Comparison of ENCODE assay signal across 13 mouse cellular contexts in the genomic region with DNA sequence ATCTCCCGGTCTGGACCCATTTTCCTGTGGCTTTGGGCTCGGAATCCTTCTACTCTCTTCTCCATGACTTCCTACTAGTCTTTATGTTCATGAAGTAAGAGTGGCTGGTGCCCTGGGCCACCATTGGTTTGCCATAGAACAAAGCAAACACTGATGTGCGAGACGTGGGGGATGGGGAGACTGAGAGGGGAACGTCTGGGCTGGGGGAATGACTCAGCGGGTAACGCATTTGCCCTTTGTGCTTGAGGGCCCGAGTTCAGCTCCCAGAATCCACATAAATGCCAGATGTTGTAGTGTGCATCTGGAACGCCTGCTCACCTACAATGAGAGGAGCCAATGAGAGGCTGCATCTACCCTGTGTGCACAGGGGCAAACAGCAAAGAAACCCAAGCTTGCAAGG. TPM values are rescaled to one million over a fixed set of nuclear protein-coding genes. Genes with fewer than 3 reads are reported as not detected.
DNase-seq lines count a peak whose midpoint lies in the region; TF ChIP-seq lines count a peak whose summit lies in the region.
"Had no signal": no experiment of that assay in that cellular context is flagged by ENCODE, and none has a peak within 500 bp of the region (broad histone marks: within the 10 kb centered on the region; RNA-seq: fewer than 3 reads in every experiment).

No protein-coding gene starts in this region.

- DNase-seq in heart, adult 2 months = no peak
- DNase-seq in heart, postnatal 14 days = no peak
- DNase-seq in CH12.LX (ENCODE audit: extremely low read depth) = no peak
- peak; percentile 47 for DNase-seq in embryo, embryonic 10 days (ENCODE audit: low spot score)
- peak; percentile 68 for DNase-seq in limb, embryonic 10.5 days (ENCODE audit: low spot score)
- no peak for DNase-seq in gastrocnemius, adult 18-20 months (ENCODE audit: low spot score)
- DNase-seq in left cerebral cortex, adult 9 months (ENCODE audit: low spot score in 2 of 2) = no peak
- no peak for DNase-seq in spleen, postnatal 4 days (ENCODE audit: low spot score in 2 of 2)
- DNase-seq: cerebellum, adult 8-10 months; lung, postnatal 36 days; right cerebral cortex, postnatal 14 days had no signal

- intact Hi-C loops in heart, adult 2 months (cut with DNase I) = no loop called here
- intact Hi-C loops in heart, postnatal 14 days (cut with DNase I) = no loop called here

- no peak for TF ChIP-seq POLR2A in heart, adult 2 months (IDR thresholded peaks at IDR 0.05; ENCODE audit: insufficient read depth, low read depth, low read length)
- TF ChIP-seq POLR2A in CH12.LX (IDR thresholded peaks at IDR 0.05; ENCODE audit: low read depth, low read length) = no peak

- H3K9me3 ChIP-seq in CH12.LX (replicated peaks; ENCODE audit: low read length) = peaks cover 3% of the 10 kb centered on the region
- no peaks in the 10 kb centered on the region for H3K9me3 ChIP-seq in limb, embryonic 10.5 days (replicated peaks)
- H3K9me3 ChIP-seq: heart, embryonic 15.5 days had no signal

- in situ Hi-C loops in CH12.LX (cut with MboI; ENCODE audit: low pct_ligation_motif_present, low pct_unique_long_range_greater_than_20kb, low sequenced_read_pairs) = no loop called here

- WGBS in heart, adult 2 months = 78% methylated on average over 9 of the region's 9 CpGs
- 34% methylated on average over 9 of the region's 9 CpGs for WGBS in limb, embryonic 10.5 days

- dilution Hi-C loops in CH12.LX (cut with MboI; ENCODE audit: extremely low pct_ligation_motif_present, extremely low pct_unique_long_range_greater_than_20kb, low sequenced_read_pairs) = no loop called here

- no peak for TF ChIP-seq EP300 in heart, adult 2 months (IDR thresholded peaks at IDR 0.05; ENCODE audit: insufficient read depth, low read depth, low read length)
- no peak for TF ChIP-seq EP300 in CH12.LX (IDR thresholded peaks at IDR 0.05; ENCODE audit: low read length)

- H3K36me3 ChIP-seq in heart, adult 2 months (ENCODE audit: control insufficient read depth, insufficient read depth, low read length) = no peaks in the 10 kb centered on the region
- no peaks in the 10 kb centered on the region for H3K36me3 ChIP-seq in CH12.LX (replicated peaks in 1 of 2; ENCODE audit: control insufficient read depth in 1 of 2, insufficient read depth in 1 of 2, low read length in 1 of 2)
- no peaks in the 10 kb centered on the region for H3K36me3 ChIP-seq in limb, embryonic 10.5 days
- H3K36me3 ChIP-seq: heart, embryonic 15.5 days had no signal

- no peaks in the 10 kb centered on the region for H3K79me2 ChIP-seq in heart, adult 2 months (replicated peaks; ENCODE audit: control insufficient read depth, insufficient read depth, low read length)
- H3K79me2 ChIP-seq in CH12.LX (replicated peaks; ENCODE audit: control insufficient read depth, extremely low read depth, insufficient read depth, poor library complexity, severe bottlenecking) = no peaks in the 10 kb centered on the region

- no peak overlapping the region for H3K4me2 ChIP-seq in CH12.LX (ENCODE audit: insufficient read depth, low read depth, poor library complexity, severe bottlenecking)
- H3K4me2 ChIP-seq: heart, embryonic 15.5 days had no signal

- peaks cover 6% of the 10 kb centered on the region for H3K4me1 ChIP-seq in heart, adult 2 months (ENCODE audit: control insufficient read depth, insufficient read depth, low read length)
- peaks cover 4 to 28% of the 10 kb centered on the region in 2 experiments; a peak in 3 of 4 replicates for H3K4me1 ChIP-seq in CH12.LX (ENCODE audit: control insufficient read depth in 1 of 2, insufficient read depth in 2 of 2)
- H3K4me1 ChIP-seq in limb, embryonic 10.5 days = peaks cover 11% of the 10 kb centered on the region

- H3K9ac ChIP-seq in heart, adult 2 months (ENCODE audit: low read depth, low read length) = no peak overlapping the region
- H3K9ac ChIP-seq in CH12.LX (ENCODE audit: insufficient read depth, low read depth) = no peak overlapping the region
- H3K9ac ChIP-seq: heart, embryonic 15.5 days had no signal

- H3K27ac ChIP-seq in heart, adult 2 months = peak overlapping the region; percentile 15; the same call in 1 of the 2 replicates
- no peak overlapping the region for H3K27ac ChIP-seq in CH12.LX (ENCODE audit: insufficient read depth, low read depth)
- peak overlapping the region; percentile 75 for H3K27ac ChIP-seq in limb, embryonic 10.5 days
- H3K27ac ChIP-seq: heart, embryonic 15.5 days had no signal

- H3K27me3 ChIP-seq in heart, adult 2 months (ENCODE audit: control insufficient read depth, insufficient read depth, low read length) = no peaks in the 10 kb centered on the region
- no peaks in the 10 kb centered on the region for H3K27me3 ChIP-seq in CH12.LX (replicated peaks)
- H3K27me3 ChIP-seq in limb, embryonic 10.5 days (ENCODE audit: low read depth, poor library complexity, severe bottlenecking) = no peaks in the 10 kb centered on the region
- H3K27me3 ChIP-seq: heart, embryonic 15.5 days had no signal

- no peak overlapping the region for H3K4me3 ChIP-seq in heart, adult 2 months
- no peak overlapping the region for H3K4me3 ChIP-seq in CH12.LX (replicated peaks in 1 of 3; ENCODE audit: low read depth in 2 of 3, low read length in 2 of 3, poor library complexity in 1 of 3)
- H3K4me3 ChIP-seq in limb, embryonic 10.5 days = no peak overlapping the region
- H3K4me3 ChIP-seq: heart, embryonic 15.5 days; myocyte had no signal

- no peak for TF ChIP-seq CTCF in heart, adult 2 months (IDR thresholded peaks at IDR 0.05)
- TF ChIP-seq CTCF in CH12.LX (conservative IDR thresholded peaks at IDR 0.05 in 1 of 2, IDR thresholded peaks at IDR 0.05 in 1 of 2; ENCODE audit: low read depth in 2 of 2, low read length in 2 of 2) = no peak

- TF ChIP-seq RAD21 in CH12.LX (IDR thresholded peaks at IDR 0.05; ENCODE audit: low read depth, low read length) = no peak

TF ChIP-seq in CH12.LX, 34 proteins besides CTCF, POLR2A, EP300 and RAD21:
- TF ChIP-seq JUN (IDR thresholded peaks at IDR 0.05; ENCODE audit: insufficient read depth, low read depth, low read length) (no peak), MAFK (IDR thresholded peaks at IDR 0.05; ENCODE audit: insufficient replicate concordance, low read length) (peak; percentile 44; the same call in 1 of the 2 replicates)

RNA-seq across cellular contexts. Expression of a gene that starts 36.4 kb away (rescaled TPM):
- total RNA-seq in heart, adult 2 months (2021) = 100 to 1,000 TPM in 1 of 2 experiments, 10 to 100 TPM in 1; 56.3 to 132 TPM
- 33.8 and 37.3 TPM in 2 replicates for polyA plus RNA-seq in heart, adult 2 months (2012; rRNA removed)
- 100 to 1,000 TPM; 124 to 140 TPM for total RNA-seq in heart, postnatal 14 days (2021)
- total RNA-seq in CH12.LX (2012; rRNA removed) = 20.2 and 28.6 TPM in 2 replicates
- total RNA-seq in CH12.LX (2014; rRNA removed) = 30.3 and 31.2 TPM in 2 replicates
- 17.8 and 19.9 TPM in 2 replicates for polyA plus RNA-seq in CH12.LX (2012; ENCODE audit: insufficient read length, low read depth)
- polyA plus RNA-seq in limb, embryonic 10.5 days (2016; fragmentation: Nextera tagmentation; extraction: Ambion mirVana) = 4.2 and 4.5 TPM in 2 replicates
- total RNA-seq in gastrocnemius, adult 18-20 months (2021) = 10 to 100 TPM; 33.8 to 49.6 TPM

Comparison
In these comparisons a context has a peak if more than half of its experiments do, and no peak if none do; other contexts are left out.
1. DNase-seq: peak in embryo, embryonic 10 days (single experiment) and limb, embryonic 10.5 days (single experiment); none in heart, adult 2 months (0 of 2), heart, postnatal 14 days (0 of 2), CH12.LX (single experiment), gastrocnemius, adult 18-20 months (single experiment), left cerebral cortex, adult 9 months (0 of 2) and spleen, postnatal 4 days (0 of 2).